Mouse (Mus musculus): Measurements from ENCODE around the gene Rarb. TPM values are rescaled to one million over a fixed set of nuclear protein-coding genes. Genes with fewer than 3 reads are reported as not detected.

The Rarb gene
- 14.0 and 18.3 TPM in 2 replicates for polyA plus RNA-seq (2015; fragmentation: Nextera tagmentation; extraction: Ambion mirVana)

DNA sequence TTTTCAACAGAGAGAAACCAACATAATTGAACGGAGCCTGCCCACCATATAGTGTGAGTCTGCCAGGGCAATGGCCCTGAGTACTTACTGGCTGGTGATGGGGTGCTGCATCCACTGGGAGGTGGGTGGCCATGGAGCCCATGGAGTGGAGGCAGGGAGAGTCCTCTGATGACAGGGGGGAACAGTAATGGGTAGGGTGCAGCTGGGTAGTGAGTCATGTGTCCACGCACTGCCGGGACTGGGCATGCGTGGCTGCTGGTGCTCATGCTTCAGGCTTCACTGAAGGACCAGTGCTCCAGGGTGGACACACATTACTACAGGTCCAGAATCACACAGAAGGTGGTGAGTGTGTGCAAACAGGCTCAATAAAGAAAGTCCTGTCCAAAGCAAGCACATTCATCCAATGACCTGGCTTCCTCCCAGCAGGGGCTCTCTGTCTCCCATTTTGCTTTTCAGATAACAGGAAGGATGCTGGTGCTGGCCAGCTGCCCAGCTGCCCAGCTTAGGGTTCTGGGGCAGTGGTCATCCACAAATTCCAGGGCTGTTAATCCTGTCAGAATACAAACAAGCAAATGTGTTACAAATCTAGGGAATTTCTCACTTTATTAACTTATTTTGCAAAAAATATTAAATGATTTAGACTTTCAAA is at the start of gene Rarb:
Rarb (minus strand) TSS at position 555 of the 649 bp plus-strand sequence.
- 85% methylated on average over 4 of the region's 4 CpGs for WGBS
- no peak within 1 kb of the TSS for H3K4me3 ChIP-seq
- H3K27ac ChIP-seq (replicated peaks), result no peak within 1 kb of the TSS
- no peaks in the 10 kb centered on the region for H3K27me3 ChIP-seq
- no peaks in the 10 kb centered on the region for H3K36me3 ChIP-seq
- H3K9ac ChIP-seq, result no peak within 1 kb of the TSS
- no peaks in the 10 kb centered on the region for H3K9me3 ChIP-seq
- ATAC-seq (ENCODE audit: low FRiP score, low read depth), result no peak
- H3K4me2 ChIP-seq, result no peak within 1 kb of the TSS
- H3K4me1 ChIP-seq (replicated peaks), result peaks cover 13% of the 10 kb centered on the region

DNA sequence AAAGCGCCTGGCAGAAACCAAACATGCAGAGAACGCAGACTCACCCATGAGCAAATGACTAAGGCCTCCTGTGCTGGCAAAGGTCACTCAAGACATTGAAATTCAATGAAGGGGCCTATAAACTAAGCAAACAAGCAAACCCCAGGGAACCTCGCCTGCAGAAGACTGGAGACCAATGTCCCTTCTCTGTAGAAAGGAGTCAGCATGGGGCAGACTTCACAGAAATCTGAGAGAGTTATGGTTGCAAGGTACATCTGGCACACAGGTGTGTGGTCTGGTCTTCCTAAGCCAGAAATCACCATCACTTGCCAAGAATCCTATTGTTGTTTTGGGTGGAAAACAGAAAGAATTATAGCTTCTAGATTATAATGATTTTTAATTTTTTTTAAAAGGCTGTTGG is 23.1 kb upstream of the Rarb start:
- Histone ChIP-seq H3K4me1 (replicated peaks) (peaks cover 10% of the 10 kb centered on the region; the same call in 1 of the 2 replicates), H3K27me3 (no peaks in the 10 kb centered on the region), H3K4me3 (no peak overlapping the region), H3K9me3 (no peaks in the 10 kb centered on the region), H3K36me3 (no peaks in the 10 kb centered on the region), H3K4me2 (no peak overlapping the region), H3K9ac (no peak overlapping the region), H3K27ac (replicated peaks) (no peak overlapping the region)
- WGBS, result 44% methylated on average over 3 of the region's 3 CpGs
- no peak for ATAC-seq (ENCODE audit: low FRiP score, low read depth)

DNA sequence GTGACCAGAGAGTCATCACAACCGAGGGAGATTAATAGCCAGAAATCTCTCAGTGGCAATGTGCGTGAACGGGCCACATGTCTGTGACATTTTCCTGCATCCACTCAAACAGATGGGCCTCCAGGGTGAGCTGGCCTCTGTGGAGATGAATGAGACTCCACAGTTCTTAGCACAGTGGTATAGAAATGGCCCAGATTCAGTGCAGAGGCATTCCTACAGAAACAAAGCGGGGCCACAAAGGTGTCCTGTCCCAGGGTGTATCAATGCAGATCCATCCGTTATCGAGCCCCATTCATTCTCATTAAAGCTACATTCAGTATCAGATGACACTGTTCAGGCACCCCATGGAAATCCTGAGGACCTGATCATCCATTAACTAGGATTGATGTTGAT is 22.6 kb upstream of the Rarb start:
- Histone ChIP-seq H3K27me3 (no peaks in the 10 kb centered on the region), H3K4me1 (replicated peaks) (peaks cover 10% of the 10 kb centered on the region; the same call in 1 of the 2 replicates), H3K4me3 (no peak overlapping the region), H3K36me3 (no peaks in the 10 kb centered on the region), H3K9me3 (no peaks in the 10 kb centered on the region), H3K27ac (replicated peaks) (no peak overlapping the region), H3K9ac (no peak overlapping the region), H3K4me2 (no peak overlapping the region)
- WGBS, result 29% methylated on average over 6 of the region's 6 CpGs
- peak; percentile 71 for ATAC-seq (ENCODE audit: low FRiP score, low read depth)

DNA sequence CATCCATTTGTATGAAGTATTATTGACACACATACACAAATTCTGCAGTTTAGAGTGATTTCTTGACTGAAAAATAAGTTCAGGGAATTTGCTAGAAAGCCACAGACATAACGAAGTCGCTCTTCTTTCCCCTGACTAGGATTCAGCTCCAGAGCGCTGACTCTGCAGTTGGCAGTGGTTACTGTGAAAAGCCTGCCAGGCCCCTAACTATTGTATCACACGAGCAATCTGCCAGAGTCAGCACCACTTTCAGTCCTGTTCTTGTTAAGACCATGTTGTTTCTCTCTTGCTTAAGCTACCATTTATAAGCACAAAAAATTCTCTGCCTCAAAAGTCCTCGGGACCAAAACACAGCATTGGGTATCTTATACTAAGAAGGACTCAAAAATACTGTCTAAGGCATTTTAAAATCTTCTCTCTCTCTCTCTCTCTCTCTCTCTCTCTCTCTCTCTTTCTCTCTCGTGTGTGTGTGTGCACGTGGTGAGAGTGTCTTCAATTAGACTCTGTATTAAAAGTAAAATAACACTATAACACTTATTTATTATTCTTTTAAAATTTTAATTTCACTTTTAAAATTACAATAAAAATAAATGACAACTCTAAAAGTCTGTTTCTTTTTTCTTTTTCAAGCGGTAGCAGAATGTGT is 22.1 kb upstream of the Rarb start:
- H3K27ac ChIP-seq (replicated peaks), result peak overlapping the region; percentile 12; the same call in 1 of the 2 replicates
- 24% methylated on average over 8 of the region's 8 CpGs for WGBS
- H3K4me3 ChIP-seq, result no peak overlapping the region
- H3K4me2 ChIP-seq, result no peak overlapping the region
- peak; percentile 88 for ATAC-seq (ENCODE audit: low FRiP score, low read depth)
- no peak overlapping the region for H3K9ac ChIP-seq
- H3K27me3 ChIP-seq, result no peaks in the 10 kb centered on the region
- no peaks in the 10 kb centered on the region for H3K9me3 ChIP-seq
- H3K36me3 ChIP-seq, result no peaks in the 10 kb centered on the region
- peaks cover 10% of the 10 kb centered on the region; the same call in 1 of the 2 replicates for H3K4me1 ChIP-seq (replicated peaks)

DNA sequence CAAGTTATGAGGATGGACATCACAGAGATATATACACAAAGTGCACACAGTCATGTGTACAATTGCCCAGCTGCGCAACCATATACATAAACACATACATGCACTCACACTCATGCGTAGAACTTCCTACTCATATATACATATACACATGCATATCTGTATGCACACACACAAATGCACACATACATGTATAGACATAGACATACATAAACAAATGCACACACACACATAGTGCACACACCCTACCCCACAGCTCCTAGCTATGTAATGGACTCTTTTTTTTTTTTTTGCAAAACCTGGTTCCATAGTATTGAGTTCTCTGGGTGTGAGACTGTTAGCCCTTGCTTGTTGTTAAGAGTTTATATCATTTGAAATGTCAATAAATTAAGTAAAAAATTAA is 21.2 kb upstream of the Rarb start:
- no peak overlapping the region for H3K27ac ChIP-seq (replicated peaks)
- no peaks in the 10 kb centered on the region for H3K27me3 ChIP-seq
- no peak overlapping the region for H3K9ac ChIP-seq
- H3K36me3 ChIP-seq, result no peaks in the 10 kb centered on the region
- H3K4me1 ChIP-seq (replicated peaks), result peaks cover 10% of the 10 kb centered on the region; the same call in 1 of the 2 replicates
- no peaks in the 10 kb centered on the region for H3K9me3 ChIP-seq
- H3K4me2 ChIP-seq, result no peak overlapping the region
- no peak overlapping the region for H3K4me3 ChIP-seq
- ATAC-seq (ENCODE audit: low FRiP score, low read depth), result no peak
- 99% methylated on average over 2 of the region's 2 CpGs for WGBS

DNA sequence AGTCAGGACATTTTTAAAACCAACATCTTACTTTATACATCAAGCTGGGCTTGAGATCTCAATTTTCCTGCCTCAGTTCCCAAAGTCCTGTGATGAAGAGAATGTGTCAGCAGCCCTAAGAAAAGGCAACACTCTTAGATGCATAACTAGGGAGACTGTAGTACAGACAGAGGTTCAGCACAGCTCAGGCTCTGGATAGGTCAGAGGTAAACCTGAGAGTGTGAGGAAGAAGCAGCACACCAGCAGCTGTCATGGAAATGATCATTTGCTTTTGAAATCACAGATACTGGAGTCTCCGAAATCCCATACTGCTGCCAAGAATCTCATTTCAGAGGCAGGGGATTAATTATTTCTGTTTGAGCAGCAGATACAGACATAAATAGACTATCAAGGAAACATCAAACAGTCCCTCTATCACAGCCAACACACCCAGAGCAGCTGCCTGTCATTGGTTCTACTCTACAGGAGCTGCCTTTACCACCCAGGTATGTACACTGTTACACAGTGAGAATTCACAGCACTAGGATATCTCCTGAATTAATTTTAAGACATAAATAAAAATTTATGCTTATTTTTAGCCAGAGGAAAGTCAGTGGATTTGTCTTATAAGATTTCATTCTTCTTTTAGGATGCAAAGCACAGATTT is 3.7 kb downstream of the Rarb start:
- ATAC-seq (ENCODE audit: low FRiP score, low read depth), result no peak; the same call in 1 of the 2 replicates
- H3K27ac ChIP-seq (replicated peaks), result no peak overlapping the region
- no peaks in the 10 kb centered on the region for H3K9me3 ChIP-seq
- WGBS, result 50% methylated on average over 1 of the region's 1 CpGs
- H3K36me3 ChIP-seq, result no peaks in the 10 kb centered on the region
- H3K27me3 ChIP-seq, result no peaks in the 10 kb centered on the region
- H3K4me1 ChIP-seq (replicated peaks), result no peaks in the 10 kb centered on the region
- H3K4me3 ChIP-seq, result no peak overlapping the region
- no peak overlapping the region for H3K9ac ChIP-seq
- H3K4me2 ChIP-seq, result no peak overlapping the region

DNA sequence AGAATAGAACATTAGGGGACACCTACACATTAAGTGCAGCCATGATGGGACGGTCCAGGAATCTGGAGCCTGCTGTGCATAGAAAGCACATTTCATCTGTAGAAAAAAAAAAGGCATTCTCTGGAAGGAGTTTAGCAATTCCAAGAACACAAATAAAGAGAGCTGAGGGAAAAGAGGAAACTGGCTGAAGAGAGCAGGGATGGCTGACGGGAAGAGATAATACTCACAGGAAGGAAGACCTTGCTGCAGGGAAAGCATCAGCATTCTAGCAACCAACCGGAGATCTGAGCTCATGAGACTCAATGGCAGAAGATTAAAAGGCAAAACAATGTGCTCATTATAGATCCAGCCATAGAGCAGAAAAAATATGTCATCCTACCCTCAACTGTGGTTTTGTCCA is 12.8 kb downstream of the Rarb start:
- no peak for ATAC-seq (ENCODE audit: low FRiP score, low read depth)
- Histone ChIP-seq H3K4me2 (no peak overlapping the region), H3K4me1 (replicated peaks) (no peaks in the 10 kb centered on the region), H3K4me3 (no peak overlapping the region), H3K36me3 (no peaks in the 10 kb centered on the region), H3K27ac (replicated peaks) (no peak overlapping the region), H3K27me3 (no peaks in the 10 kb centered on the region), H3K9ac (no peak overlapping the region), H3K9me3 (no peaks in the 10 kb centered on the region)
- 84% methylated on average over 3 of the region's 3 CpGs for WGBS

DNA sequence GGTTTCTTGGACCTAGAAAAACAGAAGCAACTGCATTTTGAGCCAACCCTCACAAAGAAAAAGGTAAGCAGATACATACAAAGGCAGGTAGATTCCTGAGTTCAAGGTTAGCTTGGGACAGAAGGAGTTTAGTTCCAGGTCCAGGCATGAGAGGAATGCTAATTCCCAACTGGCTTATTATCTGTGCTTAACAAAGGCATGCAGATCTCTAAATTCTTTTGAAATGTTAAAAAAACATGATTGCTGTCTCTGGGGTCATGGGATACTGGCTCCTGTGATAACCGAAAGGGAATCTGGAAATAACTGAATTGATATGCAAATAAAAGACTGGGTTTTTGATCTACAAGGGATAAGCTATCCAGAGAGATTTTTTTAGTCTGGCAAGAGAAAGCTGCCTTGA is 28.8 kb downstream of the Rarb start:
- Histone ChIP-seq H3K4me1 (replicated peaks) (no peaks in the 10 kb centered on the region), H3K4me3 (no peak overlapping the region), H3K9me3 (no peaks in the 10 kb centered on the region), H3K4me2 (no peak overlapping the region), H3K27me3 (no peaks in the 10 kb centered on the region), H3K36me3 (no peaks in the 10 kb centered on the region), H3K27ac (replicated peaks) (no peak overlapping the region), H3K9ac (no peak overlapping the region)
- ATAC-seq (ENCODE audit: low FRiP score, low read depth), result no peak
- 66% methylated on average over 1 of the region's 1 CpGs for WGBS

DNA sequence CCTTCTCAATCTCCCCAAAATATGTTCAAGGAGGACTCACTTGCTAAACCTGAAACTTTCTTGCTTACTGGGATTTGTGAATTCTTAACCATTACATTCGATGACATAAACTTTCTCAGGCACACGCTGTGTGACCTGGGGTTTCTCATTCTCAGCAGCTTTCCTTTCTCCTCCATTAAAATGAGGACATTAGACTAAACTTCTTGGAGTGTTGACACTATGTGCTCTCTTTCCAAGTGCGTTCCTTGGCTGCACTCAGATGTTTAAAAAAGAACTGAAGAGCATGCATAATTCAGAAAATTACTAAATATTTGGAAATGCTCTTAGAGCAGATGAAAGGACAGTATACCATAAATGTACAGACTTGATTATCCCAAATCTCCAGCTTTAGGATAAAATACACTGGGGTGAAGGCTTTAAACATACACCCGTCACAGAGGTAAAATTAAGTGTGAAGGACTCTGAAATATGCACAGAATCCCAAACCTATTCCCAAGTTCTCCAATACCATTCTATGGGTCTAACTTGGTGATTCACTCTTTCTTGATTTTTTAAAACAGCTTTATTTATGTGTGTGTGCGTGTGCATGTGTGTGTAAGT is 36.9 kb downstream of the Rarb start:
- Histone ChIP-seq H3K27me3 (no peaks in the 10 kb centered on the region), H3K9ac (no peak overlapping the region), H3K36me3 (no peaks in the 10 kb centered on the region), H3K27ac (replicated peaks) (no peak overlapping the region), H3K4me2 (no peak overlapping the region), H3K4me1 (replicated peaks) (no peaks in the 10 kb centered on the region), H3K4me3 (no peak overlapping the region), H3K9me3 (no peaks in the 10 kb centered on the region)
- 90% methylated on average over 5 of the region's 5 CpGs for WGBS
- ATAC-seq (ENCODE audit: low FRiP score, low read depth), result no peak

DNA sequence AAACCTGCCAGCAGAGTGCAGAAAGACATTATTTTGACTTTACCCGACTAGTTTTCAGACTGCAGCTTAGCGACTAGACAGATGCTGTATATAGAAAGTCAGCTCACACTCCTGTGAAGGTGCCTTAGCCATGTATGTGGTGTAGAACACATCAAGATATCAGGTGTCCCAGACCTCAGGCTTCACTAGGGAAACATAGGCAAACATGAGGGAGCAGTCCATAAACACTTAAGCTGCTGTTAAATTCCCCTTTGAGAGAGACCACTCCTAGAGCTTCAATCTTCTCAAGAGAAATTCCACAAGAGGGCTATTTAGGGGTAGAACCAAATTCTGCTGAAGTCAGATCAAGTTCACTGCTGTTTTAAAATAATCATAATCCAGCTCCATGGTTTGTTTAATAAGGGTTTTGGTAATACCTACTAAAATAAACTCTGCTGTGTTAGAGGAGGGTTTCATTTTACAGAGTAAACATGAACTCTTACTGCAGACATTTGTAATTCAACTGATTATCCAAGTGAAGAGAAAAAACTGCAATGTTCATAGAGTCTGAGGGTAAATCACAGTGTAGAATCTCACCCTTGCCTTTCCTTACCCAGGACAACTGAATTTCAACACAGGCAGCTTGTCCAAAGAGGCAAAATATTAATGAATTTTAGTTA is 42.1 kb downstream of the Rarb start:
- Histone ChIP-seq H3K9ac (no peak overlapping the region), H3K27ac (replicated peaks) (no peak overlapping the region), H3K27me3 (no peaks in the 10 kb centered on the region), H3K4me3 (no peak overlapping the region), H3K36me3 (no peaks in the 10 kb centered on the region), H3K4me1 (replicated peaks) (no peaks in the 10 kb centered on the region), H3K9me3 (no peaks in the 10 kb centered on the region), H3K4me2 (no peak overlapping the region)
- 82% methylated on average over 2 of the region's 2 CpGs for WGBS
- no peak for ATAC-seq (ENCODE audit: low FRiP score, low read depth)

DNA sequence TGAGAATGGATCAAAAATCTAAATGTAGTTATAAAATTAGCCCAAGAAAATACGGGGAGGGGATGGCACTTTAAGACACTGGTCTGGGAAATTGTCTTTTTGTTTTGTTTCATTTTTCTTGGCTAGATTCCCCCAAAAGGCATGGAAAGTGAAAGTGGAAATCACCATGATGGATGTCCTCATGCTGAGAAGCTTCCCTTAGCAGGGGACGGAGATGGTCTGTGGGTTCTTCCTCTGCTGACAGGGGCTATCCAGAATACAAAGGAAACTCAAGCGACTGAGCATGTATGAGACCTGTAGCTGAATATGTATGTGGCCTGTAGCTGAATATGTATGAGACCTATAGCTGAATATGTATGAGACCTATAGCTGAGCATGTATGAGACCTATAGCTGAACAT is 46.0 kb downstream of the Rarb start:
- Histone ChIP-seq H3K4me1 (replicated peaks) (no peaks in the 10 kb centered on the region), H3K27ac (replicated peaks) (no peak overlapping the region), H3K27me3 (no peaks in the 10 kb centered on the region), H3K9ac (no peak overlapping the region), H3K4me3 (no peak overlapping the region), H3K9me3 (no peaks in the 10 kb centered on the region), H3K4me2 (no peak overlapping the region), H3K36me3 (no peaks in the 10 kb centered on the region)
- 61% methylated on average over 3 of the region's 3 CpGs for WGBS
- no peak for ATAC-seq (ENCODE audit: low FRiP score, low read depth)

DNA sequence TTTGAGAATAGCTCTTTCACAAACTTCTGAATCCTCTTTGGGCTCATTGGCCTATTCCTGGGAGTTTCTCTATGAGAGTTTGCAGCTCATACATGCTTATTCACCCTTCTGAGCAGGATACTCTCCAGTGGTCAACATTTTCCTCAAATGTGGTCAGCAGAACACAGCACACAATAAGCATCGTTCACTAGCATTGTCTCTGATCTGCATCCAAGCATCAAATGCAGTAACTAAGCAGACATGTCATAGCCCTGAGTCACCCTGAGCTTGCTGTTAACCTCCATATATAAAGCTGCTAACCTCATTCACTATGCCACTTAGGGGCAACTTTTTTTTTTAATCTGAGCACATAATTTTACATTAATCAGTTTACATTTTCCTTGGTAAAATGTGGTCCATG is 53.1 kb downstream of the Rarb start:
- ATAC-seq (ENCODE audit: low FRiP score, low read depth), result no peak
- Histone ChIP-seq H3K9ac (no peak overlapping the region), H3K4me2 (no peak overlapping the region), H3K4me3 (no peak overlapping the region), H3K27ac (replicated peaks) (no peak overlapping the region), H3K4me1 (replicated peaks) (no peaks in the 10 kb centered on the region), H3K9me3 (no peaks in the 10 kb centered on the region), H3K27me3 (no peaks in the 10 kb centered on the region), H3K36me3 (no peaks in the 10 kb centered on the region)
- WGBS, result 68% methylated on average over 1 of the region's 1 CpGs
